Mouse (Mus musculus): ENCODE results near the gene Rab24. TPM values are rescaled to one million over a fixed set of nuclear protein-coding genes. Genes with fewer than 3 reads are reported as not detected.

Gene Rab24
- polyA plus RNA-seq (2017; shearing (Covaris generic)) = 10 to 100 TPM in 1 of 2 experiments, 1 to 10 TPM in 1; 7.1 to 14.0 TPM

GRCm38 (mm10) chr13:55321434-55322129, at the start of gene Rab24:
Gene Rab24, minus strand, starts transcription at chr13:55321946.
- peak; percentile 98 for ATAC-seq

- ATAC-seq = no peak
Observed at GRCm38 (mm10) chr13:55371007-55371681, 49.4 kb upstream of the Rab24 start.

GRCm38 (mm10) chr13:55370234-55370633, 48.5 kb upstream of the Rab24 start:
- no peak for ATAC-seq

GRCm38 (mm10) chr13:55369531-55370114, 47.9 kb upstream of the Rab24 start, which contains the start of gene Rgs14:
Gene Rgs14, plus strand, starts transcription at chr13:55369732.
- peak; percentile 98 for ATAC-seq

- no peak for ATAC-seq
Observed at GRCm38 (mm10) chr13:55368401-55368800, 46.7 kb upstream of the Rab24 start.

- ATAC-seq = peak; percentile 98
Observed at GRCm38 (mm10) chr13:55362453-55363060, 40.8 kb upstream of the Rab24 start, which contains the start of gene Lman2. Gene Lman2, minus strand, starts transcription at chr13:55362783.

GRCm38 (mm10) chr13:55361974-55362452, 40.3 kb upstream of the Rab24 start:
- ATAC-seq = peak; percentile 21

- no peak for ATAC-seq
Observed at GRCm38 (mm10) chr13:55361145-55361544, 39.4 kb upstream of the Rab24 start.

- ATAC-seq = no peak
Observed at GRCm38 (mm10) chr13:55346745-55347144, 25.0 kb upstream of the Rab24 start.

- ATAC-seq = no peak
Observed at GRCm38 (mm10) chr13:55344286-55344685, 22.5 kb upstream of the Rab24 start.

GRCm38 (mm10) chr13:55342469-55342868, 20.7 kb upstream of the Rab24 start:
- no peak for ATAC-seq

- ATAC-seq = peak; percentile 58
Observed at GRCm38 (mm10) chr13:55339259-55339658, 17.5 kb upstream of the Rab24 start.

- ATAC-seq = no peak
Observed at GRCm38 (mm10) chr13:55338131-55339054, 16.6 kb upstream of the Rab24 start.

GRCm38 (mm10) chr13:55337341-55337975, 15.7 kb upstream of the Rab24 start:
- no peak for ATAC-seq

GRCm38 (mm10) chr13:55335701-55336100, 14.0 kb upstream of the Rab24 start:
- no peak for ATAC-seq

GRCm38 (mm10) chr13:55332331-55332730, 10.6 kb upstream of the Rab24 start:
- no peak for ATAC-seq

- ATAC-seq = no peak
Observed at GRCm38 (mm10) chr13:55330567-55331400, 9.0 kb upstream of the Rab24 start.

GRCm38 (mm10) chr13:55329683-55330566, 8.2 kb upstream of the Rab24 start, which contains the start of gene Mxd3:
Gene Mxd3, minus strand, starts transcription at chr13:55329823.
- ATAC-seq = peak; percentile 67

- no peak for ATAC-seq
Observed at GRCm38 (mm10) chr13:55329109-55329682, 7.5 kb upstream of the Rab24 start.

All from CD4-positive, CD25-positive, alpha-beta regulatory T cell, adult 4 months (primary cell).